Mouse (Mus musculus): ENCODE data around the gene Nmd3.

- no peak for TF ChIP-seq SRF (IDR thresholded peaks at IDR 0.05; ENCODE audit: control insufficient read depth, insufficient read length, low read depth)
- no peak for TF ChIP-seq E2F4 (IDR thresholded peaks at IDR 0.05; ENCODE audit: insufficient read depth)
- no peak for TF ChIP-seq POLR2A (IDR thresholded peaks at IDR 0.05; ENCODE audit: insufficient read length, low read depth)
- no peak for TF ChIP-seq MAX (IDR thresholded peaks at IDR 0.05; ENCODE audit: low read depth)
- TF ChIP-seq USF1 (IDR thresholded peaks at IDR 0.05; ENCODE audit: low read depth): no peak
- no peak for TF ChIP-seq MYOG (IDR thresholded peaks at IDR 0.05; ENCODE audit: control insufficient read depth in 1 of 3, insufficient read depth in 1 of 3, insufficient read length in 2 of 3, low read depth in 2 of 3)
- TF ChIP-seq TCF3 (IDR thresholded peaks at IDR 0.05; ENCODE audit: insufficient read length, low read depth): no peak
These were observed 19.4 kb upstream of the Nmd3 start for GRCm38 (mm10) chr3:69702421-69702820.
